Mouse (Mus musculus): Measurements from ENCODE around the gene Bmi1.
A peak's percentile ranks its signal among the peaks of the same experiment; 100 is the strongest.

Bmi1 gene

GRCm38 (mm10) chr2:18688286-18688685 lies 11.5 kb downstream of the Bmi1 start:
- DNase-seq: no peak

GRCm38 (mm10) chr2:18688708-18689063 lies 11.9 kb downstream of the Bmi1 start:
- DNase-seq: peak; percentile 96

- DNase-seq: peak; percentile 94
Observed at GRCm38 (mm10) chr2:18689064-18689921, 12.5 kb downstream of the Bmi1 start.

- peak; percentile 89 for DNase-seq
Observed at GRCm38 (mm10) chr2:18690055-18690691, 13.4 kb downstream of the Bmi1 start.

GRCm38 (mm10) chr2:18690756-18691155 lies 13.9 kb downstream of the Bmi1 start:
- DNase-seq: no peak

GRCm38 (mm10) chr2:18692031-18692430 lies 15.2 kb downstream of the Bmi1 start:
- DNase-seq: no peak

- DNase-seq: no peak
Observed at GRCm38 (mm10) chr2:18692548-18692947, 15.7 kb downstream of the Bmi1 start.

GRCm38 (mm10) chr2:18693491-18693870 lies 16.7 kb downstream of the Bmi1 start:
- DNase-seq: no peak

GRCm38 (mm10) chr2:18693871-18694610 lies 17.2 kb downstream of the Bmi1 start, which contains the start of gene Spag6:
Spag6 (plus strand) TSS chr2:18694032.
- DNase-seq: peak; percentile 98

- DNase-seq: no peak
Observed at GRCm38 (mm10) chr2:18694611-18694950, 17.8 kb downstream of the Bmi1 start.

- peak; percentile 55 for DNase-seq
Observed at GRCm38 (mm10) chr2:18695163-18695562, 18.3 kb downstream of the Bmi1 start.

GRCm38 (mm10) chr2:18695629-18696150 lies 18.9 kb downstream of the Bmi1 start:
- no peak for DNase-seq

GRCm38 (mm10) chr2:18697591-18698244 lies 20.9 kb downstream of the Bmi1 start:
- no peak for DNase-seq

GRCm38 (mm10) chr2:18698663-18699385 lies 22.0 kb downstream of the Bmi1 start:
- DNase-seq: peak; percentile 89

- DNase-seq: no peak
Observed at GRCm38 (mm10) chr2:18699401-18699990, 22.7 kb downstream of the Bmi1 start.

GRCm38 (mm10) chr2:18710356-18710755 lies 33.5 kb downstream of the Bmi1 start:
- peak; percentile 82 for DNase-seq

- peak; percentile 48 for DNase-seq
Observed at GRCm38 (mm10) chr2:18713071-18713470, 36.3 kb downstream of the Bmi1 start.

GRCm38 (mm10) chr2:18714337-18714736 lies 37.5 kb downstream of the Bmi1 start:
- DNase-seq: no peak

- DNase-seq: peak; percentile 76
Observed at GRCm38 (mm10) chr2:18718521-18718920, 41.7 kb downstream of the Bmi1 start.

GRCm38 (mm10) chr2:18722208-18722830 lies 45.5 kb downstream of the Bmi1 start:
- no peak for DNase-seq

- DNase-seq: no peak
Observed at GRCm38 (mm10) chr2:18724462-18724861, 47.6 kb downstream of the Bmi1 start.

Data from heart, adult 11 months (tissue).